ENCODE assay signal across 17 mouse cellular contexts in the genomic region with DNA sequence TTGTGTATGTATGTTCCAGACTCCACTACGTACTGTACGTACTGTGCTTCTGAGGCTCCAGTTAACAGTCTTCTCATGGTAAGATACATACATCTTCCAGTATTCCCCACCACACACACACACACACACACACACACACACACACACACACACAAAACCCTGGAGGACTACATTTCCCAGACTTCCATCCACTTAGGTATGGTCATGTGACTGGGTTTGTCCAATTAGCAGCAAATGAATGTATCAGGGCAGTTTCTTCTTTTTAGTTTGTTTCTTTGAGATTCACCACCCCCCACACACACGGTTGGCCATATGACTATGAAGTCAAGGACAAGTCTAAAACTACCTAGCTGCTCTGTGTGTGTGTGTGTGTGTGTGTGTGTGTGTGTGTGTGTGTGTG. TPM values are rescaled to one million over a fixed set of nuclear protein-coding genes. Genes with fewer than 3 reads are reported as not detected.
DNase-seq lines count a peak whose midpoint lies in the region; ATAC-seq and TF ChIP-seq lines count a peak whose summit lies in the region.
"Had no signal": no experiment of that assay in that cellular context is flagged by ENCODE, and none has a peak within 500 bp of the region (broad histone marks: within the 10 kb centered on the region; RNA-seq: fewer than 3 reads in every experiment).

No protein-coding gene starts in this region.

- no peaks in the 10 kb centered on the region for H3K36me3 ChIP-seq in midbrain, embryonic 11.5 days (ENCODE audit: control insufficient read depth, insufficient read depth, low read length)
- H3K36me3 ChIP-seq in midbrain, embryonic 13.5 days = no peaks in the 10 kb centered on the region
- H3K36me3 ChIP-seq in MEL (ENCODE audit: control insufficient read depth in 1 of 2, insufficient read depth in 2 of 2, low read length in 2 of 2) = peaks cover 0 to 2% of the 10 kb centered on the region in 2 experiments; a peak in 2 of 4 replicates
- no peaks in the 10 kb centered on the region for H3K36me3 ChIP-seq in forebrain, embryonic 15.5 days
- no peaks in the 10 kb centered on the region for H3K36me3 ChIP-seq in splenic B cell, adult 2 months (ENCODE audit: control insufficient read depth, insufficient read depth, low read length, poor library complexity, severe bottlenecking)
- H3K36me3 ChIP-seq in thymus, adult 2 months (ENCODE audit: control insufficient read depth, insufficient read depth, low read length) = no peaks in the 10 kb centered on the region
- H3K36me3 ChIP-seq: embryonic facial prominence, embryonic 12.5 days; G1E; intestine, embryonic 15.5 days; limb, embryonic 15.5 days had no signal

- no peak for TF ChIP-seq RAD21 in MEL (IDR thresholded peaks at IDR 0.05; ENCODE audit: low read depth, low read length)

- WGBS in midbrain, embryonic 11.5 days = 90% methylated on average over 3 of the region's 3 CpGs
- WGBS in midbrain, embryonic 13.5 days = 88% methylated on average over 3 of the region's 3 CpGs
- whole genome bisulfite sequencing in forebrain, embryonic 15.5 days = 88% methylated on average over 3 of the region's 3 CpGs
- 88% methylated on average over 3 of the region's 3 CpGs for WGBS in thymus, adult 2 months

- no peak overlapping the region for H3K4me2 ChIP-seq in midbrain, embryonic 11.5 days
- H3K4me2 ChIP-seq in midbrain, embryonic 13.5 days (replicated peaks) = no peak overlapping the region
- H3K4me2 ChIP-seq in forebrain, embryonic 15.5 days (replicated peaks) = no peak overlapping the region
- H3K4me2 ChIP-seq: embryonic facial prominence, embryonic 12.5 days; intestine, embryonic 15.5 days; limb, embryonic 15.5 days had no signal

- H3K4me1 ChIP-seq in midbrain, embryonic 11.5 days (ENCODE audit: control insufficient read depth, insufficient read depth, low read length) = no peaks in the 10 kb centered on the region
- H3K4me1 ChIP-seq in midbrain, embryonic 13.5 days (replicated peaks) = 0 out of 2 replicates have a peak, but pooled peaks cover 4% of the 10 kb centered on the region
- H3K4me1 ChIP-seq in MEL (ENCODE audit: control insufficient read depth in 1 of 2, insufficient read depth in 2 of 2, low read length in 2 of 2) = peaks cover 0 to 5% of the 10 kb centered on the region in 2 experiments; a peak in 1 of 4 replicates
- H3K4me1 ChIP-seq in forebrain, embryonic 15.5 days = no peaks in the 10 kb centered on the region
- peaks cover 12% of the 10 kb centered on the region for H3K4me1 ChIP-seq in thymus, adult 2 months (replicated peaks; ENCODE audit: control insufficient read depth, insufficient read depth, low read length)
- H3K4me1 ChIP-seq: embryonic facial prominence, embryonic 12.5 days; intestine, embryonic 15.5 days had no signal

- TF ChIP-seq CTCF in MEL (IDR thresholded peaks at IDR 0.05 in 2 of 3, conservative IDR thresholded peaks at IDR 0.05 in 1 of 3; ENCODE audit: control insufficient read depth in 1 of 3, insufficient read depth in 1 of 3, low read depth in 2 of 3, low read length in 3 of 3, poor library complexity in 1 of 3, severe bottlenecking in 1 of 3) = no peak
- TF ChIP-seq CTCF in thymus, adult 2 months (IDR thresholded peaks at IDR 0.05; ENCODE audit: borderline replicate concordance, control insufficient read depth, extremely low read depth, insufficient read depth, low read length, poor library complexity) = no peak

- no peaks in the 10 kb centered on the region for H3K27me3 ChIP-seq in midbrain, embryonic 11.5 days (ENCODE audit: control insufficient read depth, insufficient read depth, low read length)
- H3K27me3 ChIP-seq in midbrain, embryonic 13.5 days = 0 out of 2 replicates have a peak, but pooled peaks cover 3% of the 10 kb centered on the region
- H3K27me3 ChIP-seq in MEL (ENCODE audit: control insufficient read depth in 1 of 2, insufficient read depth in 2 of 2, low read length in 2 of 2) = peaks cover 6 to 11% of the 10 kb centered on the region in 2 experiments
- H3K27me3 ChIP-seq in forebrain, embryonic 15.5 days = no peaks in the 10 kb centered on the region
- no peaks in the 10 kb centered on the region for H3K27me3 ChIP-seq in splenic B cell, adult 2 months (ENCODE audit: control insufficient read depth, insufficient read depth, low read length, poor library complexity, severe bottlenecking)
- H3K27me3 ChIP-seq in thymus, adult 2 months (ENCODE audit: control insufficient read depth, insufficient read depth, low read length) = no peaks in the 10 kb centered on the region
- H3K27me3 ChIP-seq: intestine, embryonic 15.5 days; limb, embryonic 15.5 days had no signal

- ATAC-seq in midbrain, embryonic 11.5 days (ENCODE audit: low FRiP score) = 0 out of 2 replicates have a peak, but pooled peaks have one; percentile 38
- ATAC-seq in midbrain, embryonic 13.5 days = no peak
- 0 out of 2 replicates have a peak, but pooled peaks have one; percentile 33 for ATAC-seq in forebrain, embryonic 15.5 days (replicated peaks)
- ATAC-seq: activated CD4-positive, CD25-positive, alpha-beta regulatory T cell, adult 4 months had no signal

- DNase-seq in midbrain, embryonic 11.5 days (ENCODE audit: low spot score, missing footprints) = peak; percentile 74
- peak; percentile 54 for DNase-seq in MEL (ENCODE audit: low read depth, low spot score)
- peak; percentile 49 for DNase-seq in splenic B cell, adult 2 months (ENCODE audit: low read depth, low spot score)
- no peak for DNase-seq in thymus, adult 2 months
- DNase-seq in adrenal gland, postnatal 14 days = no peak
- DNase-seq: cerebellum, adult 9-11 months; kidney, postnatal 14 days; thymus, postnatal 36 days had no signal

- no peak for TF ChIP-seq EP300 in MEL (IDR thresholded peaks at IDR 0.05; ENCODE audit: low read depth in 1 of 2, low read length in 2 of 2)

- no peaks in the 10 kb centered on the region for H3K9me3 ChIP-seq in midbrain, embryonic 11.5 days (ENCODE audit: control insufficient read depth, low read length)
- no peaks in the 10 kb centered on the region for H3K9me3 ChIP-seq in midbrain, embryonic 13.5 days
- H3K9me3 ChIP-seq in MEL (replicated peaks; ENCODE audit: insufficient read depth, low read length) = no peaks in the 10 kb centered on the region
- H3K9me3 ChIP-seq in forebrain, embryonic 15.5 days = no peaks in the 10 kb centered on the region
- H3K9me3 ChIP-seq: embryonic facial prominence, embryonic 12.5 days; G1E; intestine, embryonic 15.5 days; limb, embryonic 15.5 days had no signal

- no peak overlapping the region for H3K4me3 ChIP-seq in midbrain, embryonic 11.5 days (ENCODE audit: low read depth, low read length)
- no peak overlapping the region for H3K4me3 ChIP-seq in midbrain, embryonic 13.5 days (replicated peaks)
- H3K4me3 ChIP-seq in MEL (ENCODE audit: control insufficient read depth in 1 of 2, insufficient read depth in 1 of 2, low read depth in 2 of 2, low read length in 2 of 2) = no peak overlapping the region
- no peak overlapping the region for H3K4me3 ChIP-seq in forebrain, embryonic 15.5 days
- no peak overlapping the region for H3K4me3 ChIP-seq in thymus, adult 2 months (ENCODE audit: control insufficient read depth, insufficient read depth, low read length)
- H3K4me3 ChIP-seq: embryonic facial prominence, embryonic 12.5 days; heart, adult 2 months; intestine, embryonic 15.5 days; limb, embryonic 15.5 days had no signal

- no peak for TF ChIP-seq POLR2A in MEL (IDR thresholded peaks at IDR 0.05; ENCODE audit: control insufficient read depth in 1 of 2, insufficient read depth in 1 of 2, low read depth in 1 of 2, low read length in 2 of 2, poor library complexity in 1 of 2)
- no peak for TF ChIP-seq POLR2A in thymus, adult 2 months (IDR thresholded peaks at IDR 0.05; ENCODE audit: control insufficient read depth, extremely low read depth, insufficient read depth, low read length, poor library complexity)

- no peaks in the 10 kb centered on the region for H3K79me2 ChIP-seq in MEL (ENCODE audit: control insufficient read depth, insufficient read depth, low read length, poor library complexity)

- H3K9ac ChIP-seq in midbrain, embryonic 11.5 days (ENCODE audit: low read length) = no peak overlapping the region
- H3K9ac ChIP-seq in midbrain, embryonic 13.5 days (replicated peaks) = no peak overlapping the region
- no peak overlapping the region for H3K9ac ChIP-seq in MEL (ENCODE audit: control insufficient read depth, low read depth, low read length, poor library complexity, severe bottlenecking)
- no peak overlapping the region for H3K9ac ChIP-seq in forebrain, embryonic 15.5 days (replicated peaks)
- H3K9ac ChIP-seq: embryonic facial prominence, embryonic 12.5 days; intestine, embryonic 15.5 days; limb, embryonic 15.5 days had no signal

- no peak overlapping the region for H3K27ac ChIP-seq in midbrain, embryonic 11.5 days (ENCODE audit: low read depth, low read length)
- H3K27ac ChIP-seq in midbrain, embryonic 13.5 days = no peak overlapping the region
- H3K27ac ChIP-seq in MEL (ENCODE audit: control insufficient read depth, low read depth, low read length) = no peak overlapping the region
- no peak overlapping the region for H3K27ac ChIP-seq in forebrain, embryonic 15.5 days (replicated peaks)
- no peak overlapping the region for H3K27ac ChIP-seq in thymus, adult 2 months (ENCODE audit: control insufficient read depth, insufficient read depth, low read length)
- H3K27ac ChIP-seq: embryonic facial prominence, embryonic 12.5 days; heart, adult 2 months; intestine, embryonic 15.5 days; limb, embryonic 15.5 days had no signal

TF ChIP-seq in MEL, 35 proteins besides CTCF, POLR2A, EP300 and RAD21 (continues in another document):
- peak; percentile 73 for TF ChIP-seq MAX (IDR thresholded peaks at IDR 0.05; ENCODE audit: low read length)
- no peak for TF ChIP-seq NRF1 (IDR thresholded peaks at IDR 0.05; ENCODE audit: insufficient read depth, low read depth, low read length, poor library complexity, severe bottlenecking)

RNA-seq across cellular contexts. Expression of gene Chit1, which starts 1.0 kb away (rescaled TPM):
- polyA plus RNA-seq in midbrain, embryonic 11.5 days (2014; fragmentation: Nextera tagmentation; extraction: Ambion mirVana) = not detected in 2 replicates
- 0.09 and 0.27 TPM in 2 replicates for polyA plus RNA-seq in midbrain, embryonic 13.5 days (2015; fragmentation: Nextera tagmentation; extraction: Ambion mirVana)
- not detected in 2 replicates for total RNA-seq in MEL (2012; rRNA removed)
- not detected for polyA plus RNA-seq in MEL (2012; ENCODE audit: insufficient read depth in 1 of 2, insufficient read length in 2 of 2, low read depth in 1 of 2, low replicate concordance in 2 of 2, missing spikeins in 1 of 2)
- 0.17 and 0.24 TPM in 2 replicates for polyA plus RNA-seq in forebrain, embryonic 15.5 days (2015; fragmentation: Nextera tagmentation; extraction: Ambion mirVana)
- polyA plus RNA-seq in thymus, adult 2 months (2012; rRNA removed) = 0.54 and 0.78 TPM in 2 replicates
- not detected in 2 replicates for total RNA-seq in adrenal gland, postnatal 14 days (2021)
- total RNA-seq: G1E; heart, adult 2 months; heart, postnatal 25 days had no signal
- polyA plus RNA-seq: activated CD4-positive, CD25-positive, alpha-beta regulatory T cell, adult 4 months; embryonic facial prominence, embryonic 12.5 days; G1E; intestine, embryonic 15.5 days had no signal

RNA-seq across cellular contexts. Expression of gene Btg2, which starts 31.1 kb away (rescaled TPM):
- polyA plus RNA-seq in midbrain, embryonic 11.5 days (2014; fragmentation: Nextera tagmentation; extraction: Ambion mirVana) = 150 and 153 TPM in 2 replicates
- polyA plus RNA-seq in midbrain, embryonic 13.5 days (2015; fragmentation: Nextera tagmentation; extraction: Ambion mirVana) = 109 and 110 TPM in 2 replicates
- total RNA-seq in MEL (2012; rRNA removed) = 2.1 and 2.7 TPM in 2 replicates
- polyA plus RNA-seq in MEL (2012; ENCODE audit: insufficient read depth in 1 of 2, insufficient read length in 2 of 2, low read depth in 1 of 2, low replicate concordance in 2 of 2, missing spikeins in 1 of 2) = 1 to 10 TPM in 1 of 2 experiments, not detected in 1; 3.6 TPM
- polyA plus RNA-seq in forebrain, embryonic 15.5 days (2015; fragmentation: Nextera tagmentation; extraction: Ambion mirVana) = 69.4 and 76.8 TPM in 2 replicates
- polyA plus RNA-seq in thymus, adult 2 months (2012; rRNA removed) = 432 and 481 TPM in 2 replicates
- total RNA-seq in adrenal gland, postnatal 14 days (2021) = 36.7 and 58.2 TPM in 2 replicates

Comparison
In these comparisons a context has a peak if more than half of its experiments do, and no peak if none do; other contexts are left out.
1. DNase-seq: peak in midbrain, embryonic 11.5 days (single experiment), MEL (single experiment) and splenic B cell, adult 2 months (single experiment); none in thymus, adult 2 months (single experiment) and adrenal gland, postnatal 14 days (single experiment).
2. RNA of gene Btg2, which starts 31.1 kb away (polyA plus RNA-seq): 432 to 481 TPM in thymus, adult 2 months, 150 to 153 TPM in midbrain, embryonic 11.5 days, 109 to 110 TPM in midbrain, embryonic 13.5 days and 69.4 to 76.8 TPM in forebrain, embryonic 15.5 days; 3.6 TPM in MEL; every median in the first group is over 10 times any median in the second.